Mouse (Mus musculus) Muller cell, postnatal 12 days (primary cell): ENCODE measurements around the gene Stra6.

Source experiments
- DNase-seq: peaks from one replicate; pipeline ENCODE4 v3.0.0-alpha.2; 2015; ENCODE audit errors: inconsistent ontology term

Gene Stra6

GRCm38 (mm10) chr9:58133893-58134884 is 70.6 kb downstream of the Stra6 start:
- no peak for DNase-seq

- DNase-seq = no peak
These were observed 71.3 kb downstream of the Stra6 start for GRCm38 (mm10) chr9:58134906-58135305.

GRCm38 (mm10) chr9:58135921-58136321 is 72.3 kb downstream of the Stra6 start:
- no peak for DNase-seq

- no peak for DNase-seq
These were observed 76.4 kb downstream of the Stra6 start for GRCm38 (mm10) chr9:58139947-58140346.

- no peak for DNase-seq
These were observed 79.8 kb downstream of the Stra6 start for GRCm38 (mm10) chr9:58143419-58143818.

- no peak for DNase-seq
These were observed 81.1 kb downstream of the Stra6 start for GRCm38 (mm10) chr9:58144664-58145063.

DNA sequence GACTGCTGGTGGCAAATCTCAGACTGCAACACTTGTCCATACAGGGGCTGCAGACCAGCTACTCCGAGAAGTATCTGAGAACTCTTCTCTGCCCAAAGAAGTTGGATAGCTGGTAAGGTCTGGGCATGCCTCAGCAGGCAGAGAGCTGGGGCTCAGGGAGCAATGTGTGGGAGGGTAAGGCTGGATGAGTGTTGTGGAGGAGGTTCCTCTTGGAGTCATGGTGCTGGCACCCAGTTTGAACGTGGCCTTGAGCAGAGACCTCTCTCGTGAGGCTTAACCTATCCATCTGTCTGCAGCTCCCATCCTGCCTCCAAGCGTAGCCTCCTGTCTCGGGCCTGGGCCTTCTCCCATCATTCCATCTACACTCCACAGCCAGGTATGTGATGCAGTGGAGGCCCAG is 81.8 kb downstream of the Stra6 start:
- DNase-seq = no peak

DNA sequence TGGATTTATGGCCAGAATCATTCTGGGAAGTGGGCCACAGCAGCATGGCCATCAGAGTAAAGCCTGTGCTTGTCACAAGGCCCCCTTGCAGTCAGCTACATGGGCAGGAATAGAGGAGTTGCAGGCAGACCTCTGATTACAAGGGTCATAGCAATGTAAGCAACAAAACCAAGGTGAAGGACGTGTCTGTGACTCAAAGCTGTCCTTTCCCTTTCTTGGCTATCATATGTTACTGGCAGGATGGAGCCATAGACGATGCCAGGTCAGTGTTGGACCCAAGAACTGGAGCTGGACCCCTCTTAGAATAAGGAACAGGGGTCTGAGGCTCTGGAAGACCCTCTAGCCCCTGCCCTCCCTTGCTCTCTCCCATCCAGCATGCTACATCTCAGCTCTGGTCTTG is 85.2 kb downstream of the Stra6 start:
- DNase-seq = no peak

- no peak for DNase-seq
These were observed 87.3 kb downstream of the Stra6 start for GRCm38 (mm10) chr9:58150733-58151361.

DNA sequence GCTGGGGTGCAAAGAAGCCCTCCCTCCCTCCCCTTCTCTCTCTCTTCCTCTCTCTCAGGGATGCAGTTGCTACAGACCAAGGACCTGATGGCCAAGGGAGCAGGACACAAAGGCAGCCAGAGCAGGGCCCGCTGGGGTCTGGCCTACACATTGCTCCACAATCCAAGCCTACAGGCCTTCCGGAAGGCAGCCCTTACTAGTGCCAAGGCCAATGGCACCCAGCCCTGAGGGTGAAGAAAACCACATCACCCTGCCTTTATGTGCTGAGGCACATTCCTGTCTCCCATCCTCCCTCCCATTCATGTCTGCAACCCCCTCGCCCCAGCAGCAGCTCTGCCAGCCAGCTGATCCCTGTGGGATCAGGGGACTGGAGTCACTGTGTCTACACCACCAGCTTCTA is 89.5 kb downstream of the Stra6 start:
- DNase-seq = peak; percentile 80

DNA sequence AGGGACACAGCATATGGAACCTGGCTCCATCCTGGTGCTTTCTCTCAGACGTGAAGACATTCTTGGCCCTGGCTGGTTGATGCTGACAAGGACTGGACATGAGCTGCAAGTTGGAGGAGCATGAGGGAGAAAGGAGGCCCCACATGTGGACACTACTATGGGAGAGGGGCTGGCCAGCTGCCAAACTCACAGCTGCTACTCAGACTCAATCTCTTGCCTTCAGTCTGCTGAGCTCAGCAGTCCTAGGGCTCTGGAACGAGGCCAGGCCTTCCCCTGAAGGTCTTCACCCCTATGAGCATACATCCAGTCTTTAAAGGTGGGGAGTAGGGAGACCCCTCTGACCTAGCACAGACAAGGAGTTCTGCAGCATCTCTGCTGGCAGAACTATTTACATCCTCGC is 91.8 kb downstream of the Stra6 start:
- no peak for DNase-seq

DNA sequence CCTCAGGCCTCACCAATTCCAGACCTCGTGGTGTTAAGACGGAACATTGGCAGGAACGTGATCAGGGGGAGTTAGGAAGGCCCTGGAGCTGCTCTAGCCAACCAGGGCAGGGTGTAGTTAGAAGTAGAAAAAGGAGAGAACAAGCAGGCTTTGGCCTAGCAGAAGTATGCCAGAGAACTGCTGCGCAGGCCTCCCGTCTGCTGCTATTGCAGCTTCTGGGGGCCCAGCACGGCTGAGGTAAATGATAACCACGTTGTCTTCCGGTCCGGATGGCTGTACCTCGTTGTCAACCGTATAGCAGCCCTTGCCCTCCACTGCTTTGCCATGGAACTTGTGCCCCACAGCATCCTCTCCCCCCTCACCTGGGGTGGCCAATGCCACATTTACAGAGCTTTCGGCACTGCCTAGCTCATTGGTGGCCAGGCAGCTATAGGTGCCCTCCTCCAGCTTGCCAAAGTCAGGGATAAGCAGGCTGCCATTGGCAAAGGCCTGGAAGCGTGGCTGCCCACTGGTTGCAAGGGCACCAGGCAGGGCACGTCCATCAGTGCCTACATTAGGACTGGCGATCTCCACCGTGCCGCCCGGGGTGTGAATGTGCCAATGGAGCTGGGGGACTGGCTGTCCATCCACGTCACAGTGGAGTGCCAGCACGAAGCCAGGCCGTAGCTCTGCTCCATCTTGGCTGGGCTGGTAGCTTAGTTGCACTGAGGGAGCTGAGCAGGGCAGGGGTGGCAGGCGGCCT is 93.4 kb downstream of the Stra6 start:
- no peak for DNase-seq

DNA sequence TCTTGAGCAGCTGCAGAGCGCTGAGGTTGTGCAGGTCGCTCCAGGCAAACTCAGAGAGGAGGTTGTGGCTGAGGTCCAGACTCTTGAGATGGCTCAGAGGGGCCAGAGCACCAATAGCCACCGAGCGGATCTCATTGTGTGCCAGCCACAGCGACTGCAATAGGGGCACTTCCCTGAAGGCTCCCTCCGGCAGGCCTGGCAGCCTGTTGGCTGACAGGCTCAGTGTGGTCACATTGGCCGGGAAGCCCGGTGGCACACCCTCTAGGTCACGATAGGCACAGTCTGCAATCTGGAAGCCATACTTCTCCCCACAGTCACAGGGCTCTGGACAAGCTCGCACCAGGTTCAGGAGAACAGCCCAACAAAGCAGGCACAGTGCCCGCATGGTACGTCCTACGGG is 94.2 kb downstream of the Stra6 start:
- no peak for DNase-seq

GRCm38 (mm10) chr9:58158541-58159311 is 95.1 kb downstream of the Stra6 start:
- DNase-seq = peak; percentile 56

- DNase-seq = no peak
These were observed 96.3 kb downstream of the Stra6 start for GRCm38 (mm10) chr9:58159855-58160254.

GRCm38 (mm10) chr9:58160315-58160714 is 96.7 kb downstream of the Stra6 start:
- DNase-seq = no peak

DNA sequence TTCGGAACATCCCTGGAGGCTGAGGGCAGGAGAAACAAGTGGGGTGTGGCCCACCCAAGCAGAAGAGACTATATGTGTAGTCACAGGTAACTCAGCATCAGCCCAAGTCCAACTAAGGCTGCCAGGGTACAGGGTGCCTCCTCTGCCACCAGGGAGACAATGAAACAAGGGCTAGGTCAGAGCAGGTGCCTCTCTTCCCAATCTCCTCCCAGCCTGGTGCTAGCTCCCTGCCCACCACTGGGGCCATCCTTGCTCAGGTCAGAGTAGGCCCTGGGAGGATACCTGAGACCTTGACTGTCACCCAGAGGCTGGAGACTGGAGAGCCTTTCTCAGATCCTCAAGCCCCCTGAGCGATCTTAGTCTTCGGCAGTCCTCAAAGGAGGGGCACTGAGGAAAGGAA is 98.6 kb downstream of the Stra6 start:
- DNase-seq = no peak

- DNase-seq = peak; percentile 27
These were observed 99.6 kb downstream of the Stra6 start for GRCm38 (mm10) chr9:58163146-58163545.

- DNase-seq = no peak
These were observed 102.2 kb downstream of the Stra6 start for GRCm38 (mm10) chr9:58165779-58166178.

- DNase-seq = no peak
These were observed 105.3 kb downstream of the Stra6 start for GRCm38 (mm10) chr9:58168880-58169279.

DNA sequence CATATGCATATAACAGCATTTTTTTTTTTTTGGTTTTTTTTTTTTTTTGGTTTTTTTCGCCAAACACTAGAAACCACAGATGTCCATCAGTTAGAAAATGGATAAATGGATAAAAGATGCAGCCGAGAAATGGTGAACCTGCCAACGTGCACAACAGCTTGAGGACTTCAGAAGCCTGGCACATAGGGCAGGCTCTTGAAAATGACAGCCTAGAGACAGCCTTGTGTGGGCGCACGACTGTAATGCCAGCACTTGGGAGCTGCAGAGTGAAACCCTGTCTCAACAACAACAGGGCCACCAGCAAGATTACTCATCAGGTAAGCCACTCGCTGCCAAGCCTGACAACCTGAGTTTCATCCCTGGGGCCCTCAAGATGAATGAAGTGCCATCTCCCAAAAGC is 105.8 kb downstream of the Stra6 start:
- no peak for DNase-seq

GRCm38 (mm10) chr9:58172863-58173262 is 109.3 kb downstream of the Stra6 start:
- no peak for DNase-seq
